Mouse (Mus musculus) left cerebral cortex, adult 8-10 months (tissue): ENCODE data around the gene P2ry14. TPM values are rescaled to one million over a fixed set of nuclear protein-coding genes. Genes with fewer than 3 reads are reported as not detected.
A peak's percentile ranks its signal among the peaks of the same experiment; 100 is the strongest.

ENCODE experiments used
- DNase-seq, 2 experiments: peaks; one replicate each; pipeline ENCODE4 v3.0.0; 2022; ENCODE audit warnings: low spot score in 2 of 2
- total RNA-seq, 4 experiments: library from RNA; stranded (reverse); gene quantifications; 2 replicates each; pipeline ENCODE4 v1.2.4; 2022

Gene P2ry14
- total RNA-seq: 1 to 10 TPM; 1.9 to 2.8 (median 2.2) TPM

GRCm38 (mm10) chr3:59153424-59153823 lies at the start of gene P2ry14:
Gene P2ry14, minus strand, starts transcription at chr3:59153618.
- no peak for DNase-seq

GRCm38 (mm10) chr3:59197329-59197948 lies 44.0 kb upstream of the P2ry14 start:
- no peak for DNase-seq

GRCm38 (mm10) chr3:59194938-59195337 lies 41.5 kb upstream of the P2ry14 start, which contains the start of gene Gpr87:
Gene Gpr87, minus strand, starts transcription at chr3:59195104.
- DNase-seq: no peak

GRCm38 (mm10) chr3:59194099-59194498 lies 40.7 kb upstream of the P2ry14 start:
- DNase-seq: no peak

- DNase-seq: no peak
Measured at GRCm38 (mm10) chr3:59191674-59192073, 38.3 kb upstream of the P2ry14 start.

GRCm38 (mm10) chr3:59187336-59187735 lies 33.9 kb upstream of the P2ry14 start:
- DNase-seq: no peak

GRCm38 (mm10) chr3:59185662-59186061 lies 32.2 kb upstream of the P2ry14 start:
- no peak for DNase-seq

GRCm38 (mm10) chr3:59182129-59182528 lies 28.7 kb upstream of the P2ry14 start:
- no peak for DNase-seq

- DNase-seq: no peak
Measured at GRCm38 (mm10) chr3:59181134-59181533, 27.7 kb upstream of the P2ry14 start.

GRCm38 (mm10) chr3:59176871-59177270 lies 23.5 kb upstream of the P2ry14 start:
- DNase-seq: no peak

GRCm38 (mm10) chr3:59175234-59175633 lies 21.8 kb upstream of the P2ry14 start:
- no peak for DNase-seq

- DNase-seq: no peak
Measured at GRCm38 (mm10) chr3:59174426-59175154, 21.2 kb upstream of the P2ry14 start.

GRCm38 (mm10) chr3:59169921-59170627 lies 16.7 kb upstream of the P2ry14 start:
- DNase-seq: no peak

GRCm38 (mm10) chr3:59169215-59169614 lies 15.8 kb upstream of the P2ry14 start:
- DNase-seq: no peak

GRCm38 (mm10) chr3:59168476-59168875 lies 15.1 kb upstream of the P2ry14 start:
- no peak for DNase-seq

GRCm38 (mm10) chr3:59167417-59168054 lies 14.1 kb upstream of the P2ry14 start:
- DNase-seq: peak in 1 of 2 experiments; percentile 26

- DNase-seq: no peak
Measured at GRCm38 (mm10) chr3:59160465-59160864, 7.0 kb upstream of the P2ry14 start.

GRCm38 (mm10) chr3:59157048-59157447 lies 3.6 kb upstream of the P2ry14 start:
- no peak for DNase-seq

GRCm38 (mm10) chr3:59155404-59155803 lies 2.0 kb upstream of the P2ry14 start:
- DNase-seq: no peak

GRCm38 (mm10) chr3:59154888-59155287 lies 1.5 kb upstream of the P2ry14 start:
- no peak for DNase-seq

- no peak for DNase-seq
Measured at GRCm38 (mm10) chr3:59150624-59151023, 2.8 kb downstream of the P2ry14 start.

- no peak for DNase-seq
Measured at GRCm38 (mm10) chr3:59149646-59150045, 3.8 kb downstream of the P2ry14 start.
